Mouse (Mus musculus): ENCODE measurements around the gene Krtap22-2. TPM values are rescaled to one million over a fixed set of nuclear protein-coding genes. Genes with fewer than 3 reads are reported as not detected.
"Not testable (repeated sequence)": the region's sequence is repeated elsewhere in the genome, so short reads cannot be mapped to it uniquely, and the experiment has no call there.

The Krtap22-2 gene
- polyA plus RNA-seq (2012), result not detected in 2 replicates

GRCm38 (mm10) chr16:89010659-89011058 is at the start of gene Krtap22-2:
Krtap22-2 (minus strand) TSS chr16:89010759.
- H3K9me3 ChIP-seq (ENCODE audit: control insufficient read depth, low read length), result peaks cover 3% of the 10 kb centered on the region
- H3K4me1 ChIP-seq (ENCODE audit: control insufficient read depth), result no peaks in the 10 kb centered on the region
- no peaks in the 10 kb centered on the region for H3K27me3 ChIP-seq (ENCODE audit: control insufficient read depth)
- no peak within 1 kb of the TSS for H3K4me3 ChIP-seq (replicated peaks)
- no peaks in the 10 kb centered on the region for H3K36me3 ChIP-seq (ENCODE audit: control insufficient read depth)
- TF ChIP-seq GATA1 (IDR thresholded peaks at IDR 0.05; ENCODE audit: low read length), result no peak
- TF ChIP-seq TAL1 (IDR thresholded peaks at IDR 0.05; ENCODE audit: low read length), result no peak

- Histone ChIP-seq H3K4me3 (replicated peaks) (no peak within 1 kb of the TSS), H3K9me3 (ENCODE audit: control insufficient read depth, low read length) (peaks cover 6% of the 10 kb centered on the region), H3K4me1 (ENCODE audit: control insufficient read depth) (no peaks in the 10 kb centered on the region), H3K27me3 (ENCODE audit: control insufficient read depth) (no peaks in the 10 kb centered on the region), H3K36me3 (ENCODE audit: control insufficient read depth) (no peaks in the 10 kb centered on the region)
- TF ChIP-seq GATA1 (IDR thresholded peaks at IDR 0.05; ENCODE audit: low read length) (no peak), TAL1 (IDR thresholded peaks at IDR 0.05; ENCODE audit: low read length) (no peak)
Measured at GRCm38 (mm10) chr16:89047783-89048182, 37.2 kb upstream of the Krtap22-2 start, which contains the start of gene Krtap6-5. Krtap6-5 (minus strand) TSS chr16:89047883.

- not testable (repeated sequence) for H3K36me3 ChIP-seq (ENCODE audit: control insufficient read depth); H3K4me3 ChIP-seq (replicated peaks); H3K27me3 ChIP-seq (ENCODE audit: control insufficient read depth); H3K4me1 ChIP-seq (ENCODE audit: control insufficient read depth); H3K9me3 ChIP-seq (ENCODE audit: control insufficient read depth, low read length)
Measured at GRCm38 (mm10) chr16:89041372-89041771, 30.8 kb upstream of the Krtap22-2 start, which contains the start of gene Gm10228. Gm10228 (minus strand) TSS chr16:89041472.

- not testable (repeated sequence) for H3K9me3 ChIP-seq (ENCODE audit: control insufficient read depth, low read length); H3K4me1 ChIP-seq (ENCODE audit: control insufficient read depth); H3K36me3 ChIP-seq (ENCODE audit: control insufficient read depth); H3K4me3 ChIP-seq (replicated peaks); H3K27me3 ChIP-seq (ENCODE audit: control insufficient read depth)
Measured at GRCm38 (mm10) chr16:89031399-89031798, 20.8 kb upstream of the Krtap22-2 start, which contains the start of gene Krtap6-1. Krtap6-1 (plus strand) TSS chr16:89031699.

GRCm38 (mm10) chr16:89014984-89015383 is 4.4 kb upstream of the Krtap22-2 start, which contains the start of gene Gm10229:
Gm10229 (plus strand) TSS chr16:89015284.
- not testable (repeated sequence) for H3K27me3 ChIP-seq (ENCODE audit: control insufficient read depth); H3K36me3 ChIP-seq (ENCODE audit: control insufficient read depth); H3K9me3 ChIP-seq (ENCODE audit: control insufficient read depth, low read length); H3K4me3 ChIP-seq (replicated peaks); H3K4me1 ChIP-seq (ENCODE audit: control insufficient read depth)

- H3K9me3 ChIP-seq (ENCODE audit: control insufficient read depth, low read length), result peaks cover 3% of the 10 kb centered on the region
- H3K27me3 ChIP-seq (ENCODE audit: control insufficient read depth), result no peaks in the 10 kb centered on the region
- TF ChIP-seq GATA1 (IDR thresholded peaks at IDR 0.05; ENCODE audit: low read length) (no peak), TAL1 (IDR thresholded peaks at IDR 0.05; ENCODE audit: low read length) (no peak)
- H3K4me3 ChIP-seq (replicated peaks), result no peak overlapping the region
- no peaks in the 10 kb centered on the region for H3K4me1 ChIP-seq (ENCODE audit: control insufficient read depth)
- no peaks in the 10 kb centered on the region for H3K36me3 ChIP-seq (ENCODE audit: control insufficient read depth)
Measured at GRCm38 (mm10) chr16:89013973-89014372, 3.4 kb upstream of the Krtap22-2 start.

- Histone ChIP-seq H3K36me3 (ENCODE audit: control insufficient read depth) (no peaks in the 10 kb centered on the region), H3K4me1 (ENCODE audit: control insufficient read depth) (no peaks in the 10 kb centered on the region), H3K4me3 (replicated peaks) (no peak within 1 kb of the TSS), H3K27me3 (ENCODE audit: control insufficient read depth) (no peaks in the 10 kb centered on the region), H3K9me3 (ENCODE audit: control insufficient read depth, low read length) (peaks cover 12% of the 10 kb centered on the region)
- TF ChIP-seq GATA1 (IDR thresholded peaks at IDR 0.05; ENCODE audit: low read length), result no peak
- no peak for TF ChIP-seq TAL1 (IDR thresholded peaks at IDR 0.05; ENCODE audit: low read length)
Measured at GRCm38 (mm10) chr16:88962773-88963172, 47.8 kb downstream of the Krtap22-2 start, which contains the start of gene Krtap16-3. Krtap16-3 (minus strand) TSS chr16:88962873.

Other genes with a start within 250 kb of the Krtap22-2 start
- gene 2310057N15Rik, start 236.6 kb downstream of the Krtap22-2 start, polyA plus RNA-seq (2012), result not detected in 2 replicates
- gene Gm5965, start 232.9 kb downstream of the Krtap22-2 start, polyA plus RNA-seq (2012), result not detected in 2 replicates
- gene Gm20741, start 198.5 kb downstream of the Krtap22-2 start, polyA plus RNA-seq (2012), result 0.07 TPM in 1 of 2 replicates, not detected in the other
- gene Krtap15, start 190.5 kb downstream of the Krtap22-2 start, polyA plus RNA-seq (2012), result not detected in 2 replicates
- gene Krtap14, start 184.6 kb downstream of the Krtap22-2 start, polyA plus RNA-seq (2012), result not detected in 2 replicates
- gene Krtap19-1, start 141.3 kb downstream of the Krtap22-2 start, polyA plus RNA-seq (2012), result not detected in 2 replicates
- not detected in 2 replicates for gene Krtap19-2, start 136.5 kb downstream of the Krtap22-2 start, polyA plus RNA-seq (2012)
- not detected in 2 replicates for gene Krtap19-3, start 132.7 kb downstream of the Krtap22-2 start, polyA plus RNA-seq (2012)
- not detected in 2 replicates for gene Krtap19-4, start 125.7 kb downstream of the Krtap22-2 start, polyA plus RNA-seq (2012)
- not detected in 2 replicates for gene Krtap19-5, start 114.3 kb downstream of the Krtap22-2 start, polyA plus RNA-seq (2012)
- gene Krtap19-9b, start 78.5 kb downstream of the Krtap22-2 start, polyA plus RNA-seq (2012), result not detected in 2 replicates
- gene Krtap16-3, start 47.9 kb downstream of the Krtap22-2 start, polyA plus RNA-seq (2012), result not detected in 2 replicates
- not detected in 2 replicates for gene Gm10229, start 4.5 kb upstream of the Krtap22-2 start, polyA plus RNA-seq (2012)
- not detected in 2 replicates for gene Krtap6-1, start 20.9 kb upstream of the Krtap22-2 start, polyA plus RNA-seq (2012)
- not detected in 2 replicates for gene Gm10228, start 30.7 kb upstream of the Krtap22-2 start, polyA plus RNA-seq (2012)
- not detected in 2 replicates for gene Krtap6-5, start 37.1 kb upstream of the Krtap22-2 start, polyA plus RNA-seq (2012)
- gene 1110025L11Rik, start 53.2 kb upstream of the Krtap22-2 start, polyA plus RNA-seq (2012), result not detected in 2 replicates
- not detected in 2 replicates for gene Krtap6-3, start 73.3 kb upstream of the Krtap22-2 start, polyA plus RNA-seq (2012)
- not detected in 2 replicates for gene Gm6358, start 130.1 kb upstream of the Krtap22-2 start, polyA plus RNA-seq (2012)
- gene Gm10061, start 140.3 kb upstream of the Krtap22-2 start, polyA plus RNA-seq (2012), result not detected in 2 replicates
- gene Gm9789, start 147.2 kb upstream of the Krtap22-2 start, polyA plus RNA-seq (2012), result not detected in 2 replicates
- not detected in 2 replicates for gene Gm7735, start 158.7 kb upstream of the Krtap22-2 start, polyA plus RNA-seq (2012)
- not detected in 2 replicates for gene 1110057P08Rik, start 164.0 kb upstream of the Krtap22-2 start, polyA plus RNA-seq (2012)
- gene Krtap20-2, start 195.1 kb upstream of the Krtap22-2 start, polyA plus RNA-seq (2012), result not detected in 2 replicates

Data from erythroblast, embryonic 14.5 days (primary cell).